Mouse (Mus musculus): ENCODE results near the gene Psma6.

DNA sequence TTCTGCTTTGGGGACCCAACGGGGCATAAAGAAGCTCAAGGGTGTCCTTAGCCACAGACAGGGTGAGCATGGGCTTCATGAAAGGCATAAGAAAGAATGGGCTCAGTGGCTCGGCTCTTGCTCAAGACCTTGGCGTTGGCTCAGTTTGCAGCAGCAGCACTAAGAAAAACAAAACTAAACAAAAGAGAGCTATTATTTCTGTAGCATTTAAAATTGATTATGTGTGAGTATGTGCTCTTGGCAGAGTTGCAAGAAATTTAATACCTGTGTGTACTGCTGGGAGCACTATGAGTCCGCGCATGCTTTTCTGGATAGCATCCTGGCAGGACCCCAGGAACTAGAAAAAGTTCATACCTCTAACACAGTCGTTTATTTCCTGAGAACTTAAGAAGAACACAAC is 77.7 kb downstream of the Psma6 start:
- no peak for TF ChIP-seq EP300 (IDR thresholded peaks at IDR 0.05; ENCODE audit: insufficient read depth, low read depth, low read length)
- TF ChIP-seq CTCF (IDR thresholded peaks at IDR 0.05), result no peak
- no peak for TF ChIP-seq POLR2A (IDR thresholded peaks at IDR 0.05; ENCODE audit: insufficient read depth, low read depth, low read length)
